Mouse (Mus musculus): ENCODE measurements around the gene Dhx16.

The Dhx16 gene

GRCm38 (mm10) chr17:35897644-35898573, 18.3 kb downstream of the Dhx16 start:
- DNase-seq, result peak; percentile 56 to 62

GRCm38 (mm10) chr17:35900636-35901035, 21.0 kb downstream of the Dhx16 start:
- no peak for DNase-seq

GRCm38 (mm10) chr17:35903343-35903991, 23.8 kb downstream of the Dhx16 start:
- DNase-seq, result no peak

- DNase-seq, result no peak
These were observed 24.4 kb downstream of the Dhx16 start for GRCm38 (mm10) chr17:35903992-35904355.

GRCm38 (mm10) chr17:35905587-35905986, 26.0 kb downstream of the Dhx16 start:
- DNase-seq, result no peak

- DNase-seq, result no peak
These were observed 28.0 kb downstream of the Dhx16 start for GRCm38 (mm10) chr17:35907609-35908008.

GRCm38 (mm10) chr17:35909186-35909918, 29.7 kb downstream of the Dhx16 start:
- peak; percentile 59 to 64 for DNase-seq

- DNase-seq, result peak; percentile 98
These were observed 30.3 kb downstream of the Dhx16 start, which contains the start of gene Atat1 for GRCm38 (mm10) chr17:35909919-35910369. Gene Atat1 (minus strand): TSS chr17:35910075.

- DNase-seq, result no peak
These were observed 35.4 kb downstream of the Dhx16 start for GRCm38 (mm10) chr17:35914975-35915374.

GRCm38 (mm10) chr17:35915538-35916296, 36.1 kb downstream of the Dhx16 start:
- DNase-seq, result peak in 1 of 2 experiments; percentile 40

GRCm38 (mm10) chr17:35916297-35917142, 36.9 kb downstream of the Dhx16 start, which contains the start of the genes Mrps18b and Ppp1r10:
Gene Mrps18b (minus strand): TSS chr17:35916389.
Gene Ppp1r10 (plus strand): TSS chr17:35916434.
- DNase-seq, result peak; percentile 99

GRCm38 (mm10) chr17:35917143-35917462, 37.5 kb downstream of the Dhx16 start:
- peak; percentile 62 to 71 for DNase-seq

- DNase-seq, result peak; percentile 87 to 88
These were observed 38.0 kb downstream of the Dhx16 start for GRCm38 (mm10) chr17:35917463-35918251.

GRCm38 (mm10) chr17:35918276-35919059, 38.8 kb downstream of the Dhx16 start:
- peak; percentile 72 to 82 for DNase-seq

- DNase-seq, result peak; percentile 98 to 99
These were observed 39.6 kb downstream of the Dhx16 start for GRCm38 (mm10) chr17:35919060-35919715.

- peak; percentile 52 to 63 for DNase-seq
These were observed 40.3 kb downstream of the Dhx16 start for GRCm38 (mm10) chr17:35919864-35920301.

- peak in 1 of 2 experiments; percentile 29 for DNase-seq
These were observed 40.8 kb downstream of the Dhx16 start for GRCm38 (mm10) chr17:35920384-35920783.

- peak; percentile 67 to 70 for DNase-seq
These were observed 41.4 kb downstream of the Dhx16 start for GRCm38 (mm10) chr17:35920862-35921562.

All from cerebellum, postnatal 10 days (tissue).